Mouse (Mus musculus) G1E (cell line): ENCODE measurements around the gene Egln2. TPM values are rescaled to one million over a fixed set of nuclear protein-coding genes. Genes with fewer than 3 reads are reported as not detected.

Experiments
- ATAC-seq: 2 replicates; pipeline ENCODE4 v1.8.0; 2016; ENCODE audit warnings: mild to moderate bottlenecking; ENCODE audit not compliant: insufficient number of reproducible peaks, poor library complexity, low FRiP score, severe bottlenecking; ENCODE audit errors: extremely low read depth
- DNase-seq: peaks from one replicate; pipeline ENCODE4 v3.0.0; 2012; ENCODE audit warnings: low spot score
- H3K27me3 ChIP-seq: 2 replicates; pipeline ENCODE4 v1.6.1; 2012; ENCODE audit warnings: mild to moderate bottlenecking, low read length, inconsistent platforms; ENCODE audit not compliant: insufficient read depth
- H3K36me3 ChIP-seq: replicated peaks from 2 replicates; pipeline ENCODE3; 2012; ENCODE audit warnings: mild to moderate bottlenecking, inconsistent platforms
- H3K4me1 ChIP-seq: 2 replicates; pipeline ENCODE4 v1.6.1; 2012; ENCODE audit warnings: low read depth, low read length, inconsistent platforms, mixed read lengths; ENCODE audit not compliant: insufficient read depth
- H3K4me3 ChIP-seq: 2 replicates; pipeline ENCODE4 v1.5.1; 2012; ENCODE audit warnings: low read depth, mild to moderate bottlenecking, inconsistent platforms, low read length, moderate library complexity, mixed read lengths
- H3K9me3 ChIP-seq: replicated peaks from 2 replicates; pipeline ENCODE4 v1.6.1; 2012; ENCODE audit warnings: inconsistent platforms
- CTCF ChIP-seq: IDR thresholded peaks from 2 replicates; pipeline ENCODE4 v1.5.1; 2012; ENCODE audit warnings: low read depth, low read length, inconsistent platforms, mixed read lengths
- GATA1 ChIP-seq: IDR thresholded peaks from 2 replicates; pipeline ENCODE4 v1.6.1; 2012; ENCODE audit warnings: borderline replicate concordance, low read length, inconsistent platforms, mixed read lengths
- GATA2 ChIP-seq: IDR thresholded peaks from 2 replicates; pipeline ENCODE4 v1.6.1; 2012; ENCODE audit warnings: low read depth, low read length, inconsistent platforms, borderline replicate concordance
- POLR2AphosphoS5 ChIP-seq: IDR thresholded peaks from 2 replicates; pipeline ENCODE4 v1.6.1; 2012; ENCODE audit warnings: low read depth, low read length, inconsistent platforms; ENCODE audit not compliant: insufficient replicate concordance
- TAL1 ChIP-seq: conservative IDR thresholded peaks from 2 replicates; pipeline ENCODE4 v1.6.1; 2012; ENCODE audit warnings: low read depth, low read length, inconsistent platforms, mixed read lengths
- polyA plus RNA-seq: library from polyadenylated mRNA; stranded (reverse); fragments of >175 nt; gene quantifications from 2 replicates; pipeline ENCODE4 v1.2.3, GENCODE M21; 2012
- total RNA-seq, 2 experiments: library from RNA; stranded (forward) in 1 of 2; stranded (reverse) in 1 of 2; fragments of 200-1000 nt in 1 of 2; fragments of >200 nt in 1 of 2; fragmentation: Nextera tagmentation in 1 of 2; gene quantifications; 2 replicates each; pipeline ENCODE4 v1.2.3; 2014 to 2017

The Egln2 gene
- 16.9 and 22.0 TPM in 2 replicates for total RNA-seq (2014; fragmentation: Nextera tagmentation)
- 42.6 and 46.4 TPM in 2 replicates for total RNA-seq (2017)
- polyA plus RNA-seq = 74.6 and 101 TPM in 2 replicates

- peaks cover 59% of the 10 kb centered on the region for H3K4me1 ChIP-seq
- ATAC-seq (peak; percentile 71), DNase-seq (peak; percentile 90)
- no peaks in the 10 kb centered on the region for H3K9me3 ChIP-seq
- H3K27me3 ChIP-seq = no peaks in the 10 kb centered on the region; the same call in 1 of the 2 replicates
- no peak for TF ChIP-seq TAL1
- TF ChIP-seq CTCF = no peak
- no peak for TF ChIP-seq GATA1
- no peak for TF ChIP-seq GATA2
- no peak for TF ChIP-seq POLR2AphosphoS5
- peaks cover 75% of the 10 kb centered on the region for H3K36me3 ChIP-seq
- peak within 1 kb of the TSS; percentile 80 for H3K4me3 ChIP-seq
These were observed at the start of gene Egln2 for GRCm38 (mm10) chr7:27166614-27167474. Gene Egln2, minus strand, starts transcription at chr7:27166802.

- no peak for TF ChIP-seq GATA2
- TF ChIP-seq CTCF = no peak
- TF ChIP-seq GATA1 = no peak
- no peak for TF ChIP-seq TAL1
- TF ChIP-seq POLR2AphosphoS5 = no peak
- Histone ChIP-seq H3K4me1 (no peaks in the 10 kb centered on the region), H3K9me3 (no peaks in the 10 kb centered on the region), H3K36me3 (peaks cover 91% of the 10 kb centered on the region), H3K27me3 (no peaks in the 10 kb centered on the region), H3K4me3 (no peak overlapping the region)
- DNase-seq = no peak
- ATAC-seq = no peak
These were observed 46.0 kb upstream of the Egln2 start for GRCm38 (mm10) chr7:27212626-27213025.

- Histone ChIP-seq H3K4me1 (peaks cover 3% of the 10 kb centered on the region; the same call in 1 of the 2 replicates), H3K4me3 (no peak overlapping the region), H3K27me3 (no peaks in the 10 kb centered on the region), H3K36me3 (peaks cover 84% of the 10 kb centered on the region), H3K9me3 (no peaks in the 10 kb centered on the region)
- DNase-seq = no peak
- no peak for TF ChIP-seq TAL1
- TF ChIP-seq GATA1 = no peak
- no peak for TF ChIP-seq GATA2
- no peak for TF ChIP-seq CTCF
- TF ChIP-seq POLR2AphosphoS5 = no peak
- ATAC-seq = no peak
These were observed 37.3 kb upstream of the Egln2 start for GRCm38 (mm10) chr7:27203730-27204449.

GRCm38 (mm10) chr7:27198779-27199178, 32.2 kb upstream of the Egln2 start:
- Histone ChIP-seq H3K27me3 (no peaks in the 10 kb centered on the region), H3K4me1 (peaks cover 29% of the 10 kb centered on the region), H3K9me3 (no peaks in the 10 kb centered on the region), H3K4me3 (no peak overlapping the region), H3K36me3 (peaks cover 72% of the 10 kb centered on the region)
- no peak for ATAC-seq
- no peak for TF ChIP-seq CTCF
- TF ChIP-seq GATA1 = no peak
- no peak for TF ChIP-seq TAL1
- TF ChIP-seq GATA2 = no peak
- no peak for TF ChIP-seq POLR2AphosphoS5
- DNase-seq = no peak

GRCm38 (mm10) chr7:27198355-27198754, 31.8 kb upstream of the Egln2 start:
- Histone ChIP-seq H3K27me3 (no peaks in the 10 kb centered on the region), H3K4me3 (no peak overlapping the region), H3K4me1 (peaks cover 33% of the 10 kb centered on the region), H3K9me3 (no peaks in the 10 kb centered on the region), H3K36me3 (peaks cover 72% of the 10 kb centered on the region)
- ATAC-seq (no peak), DNase-seq (no peak)
- TF ChIP-seq POLR2AphosphoS5 (no peak), GATA2 (no peak), GATA1 (no peak), TAL1 (no peak), CTCF (no peak)

GRCm38 (mm10) chr7:27197634-27198033, 31.0 kb upstream of the Egln2 start:
- DNase-seq = no peak
- H3K4me1 ChIP-seq = peaks cover 38% of the 10 kb centered on the region
- TF ChIP-seq CTCF (no peak), TAL1 (no peak), GATA2 (no peak), GATA1 (no peak), POLR2AphosphoS5 (no peak)
- peaks cover 72% of the 10 kb centered on the region for H3K36me3 ChIP-seq
- no peaks in the 10 kb centered on the region for H3K27me3 ChIP-seq
- no peaks in the 10 kb centered on the region for H3K9me3 ChIP-seq
- ATAC-seq = no peak
- H3K4me3 ChIP-seq = no peak overlapping the region
